Mouse (Mus musculus): ENCODE data around the gene Etv5. TPM values are rescaled to one million over a fixed set of nuclear protein-coding genes. Genes with fewer than 3 reads are reported as not detected.

The Etv5 gene
- 2.3 and 18.0 TPM in 2 replicates for polyA plus RNA-seq (2011; ENCODE audit: insufficient read depth, insufficient read length, low replicate concordance, missing spikeins)

GRCm38 (mm10) chr16:22439499-22440177, at the start of gene Etv5:
Gene Etv5, minus strand, starts transcription at chr16:22439719.
- H3K4me1 ChIP-seq (ENCODE audit: control insufficient read depth, insufficient read depth, low read length): no peaks in the 10 kb centered on the region; the same call in 1 of the 2 replicates
- peak within 1 kb of the TSS; percentile 29; the same call in 1 of the 2 replicates for H3K27ac ChIP-seq (ENCODE audit: control insufficient read depth, insufficient read depth, low read depth, low read length, poor library complexity)
- WGBS: under 1% methylated on average over 63 of the region's 63 CpGs
- TF ChIP-seq POLR2A (IDR thresholded peaks at IDR 0.05; ENCODE audit: borderline replicate concordance, control insufficient read depth, low read depth, low read length) (peak; percentile 72; the same call in 1 of the 2 replicates), CTCF (IDR thresholded peaks at IDR 0.05; ENCODE audit: control insufficient read depth, insufficient read depth, low read length) (no peak)
- peak within 1 kb of the TSS; percentile 71 for H3K4me3 ChIP-seq (replicated peaks; ENCODE audit: control insufficient read depth, low read depth, low read length)

- Histone ChIP-seq H3K27ac (ENCODE audit: control insufficient read depth, insufficient read depth, low read depth, low read length, poor library complexity) (no peak overlapping the region), H3K4me1 (ENCODE audit: control insufficient read depth, insufficient read depth, low read length) (no peaks in the 10 kb centered on the region), H3K4me3 (replicated peaks; ENCODE audit: control insufficient read depth, low read depth, low read length) (no peak overlapping the region)
- TF ChIP-seq POLR2A (IDR thresholded peaks at IDR 0.05; ENCODE audit: borderline replicate concordance, control insufficient read depth, low read depth, low read length): no peak
- TF ChIP-seq CTCF (IDR thresholded peaks at IDR 0.05; ENCODE audit: control insufficient read depth, insufficient read depth, low read length): no peak
- whole genome bisulfite sequencing: 90% methylated on average over 1 of the region's 1 CpGs
Observed at GRCm38 (mm10) chr16:22483900-22484299, 44.4 kb upstream of the Etv5 start.

GRCm38 (mm10) chr16:22479322-22479721, 39.8 kb upstream of the Etv5 start:
- no peak overlapping the region for H3K27ac ChIP-seq (ENCODE audit: control insufficient read depth, insufficient read depth, low read depth, low read length, poor library complexity)
- WGBS: 27% methylated on average over 8 of the region's 8 CpGs
- TF ChIP-seq CTCF (IDR thresholded peaks at IDR 0.05; ENCODE audit: control insufficient read depth, insufficient read depth, low read length) (no peak), POLR2A (IDR thresholded peaks at IDR 0.05; ENCODE audit: borderline replicate concordance, control insufficient read depth, low read depth, low read length) (no peak)
- no peak overlapping the region for H3K4me3 ChIP-seq (replicated peaks; ENCODE audit: control insufficient read depth, low read depth, low read length)
- no peaks in the 10 kb centered on the region for H3K4me1 ChIP-seq (ENCODE audit: control insufficient read depth, insufficient read depth, low read length)

GRCm38 (mm10) chr16:22471728-22472127, 32.2 kb upstream of the Etv5 start:
- TF ChIP-seq POLR2A (IDR thresholded peaks at IDR 0.05; ENCODE audit: borderline replicate concordance, control insufficient read depth, low read depth, low read length) (no peak), CTCF (IDR thresholded peaks at IDR 0.05; ENCODE audit: control insufficient read depth, insufficient read depth, low read length) (no peak)
- no peaks in the 10 kb centered on the region for H3K4me1 ChIP-seq (ENCODE audit: control insufficient read depth, insufficient read depth, low read length)
- no peak overlapping the region for H3K27ac ChIP-seq (ENCODE audit: control insufficient read depth, insufficient read depth, low read depth, low read length, poor library complexity)
- WGBS: 49% methylated on average over 2 of the region's 2 CpGs
- no peak overlapping the region for H3K4me3 ChIP-seq (replicated peaks; ENCODE audit: control insufficient read depth, low read depth, low read length)

GRCm38 (mm10) chr16:22469385-22469784, 29.9 kb upstream of the Etv5 start:
- H3K27ac ChIP-seq (ENCODE audit: control insufficient read depth, insufficient read depth, low read depth, low read length, poor library complexity): no peak overlapping the region
- TF ChIP-seq CTCF (IDR thresholded peaks at IDR 0.05; ENCODE audit: control insufficient read depth, insufficient read depth, low read length) (no peak), POLR2A (IDR thresholded peaks at IDR 0.05; ENCODE audit: borderline replicate concordance, control insufficient read depth, low read depth, low read length) (no peak)
- no peak overlapping the region for H3K4me3 ChIP-seq (replicated peaks; ENCODE audit: control insufficient read depth, low read depth, low read length)
- 71% methylated on average over 11 of the region's 11 CpGs for WGBS
- no peaks in the 10 kb centered on the region for H3K4me1 ChIP-seq (ENCODE audit: control insufficient read depth, insufficient read depth, low read length)

- no peak for TF ChIP-seq POLR2A (IDR thresholded peaks at IDR 0.05; ENCODE audit: borderline replicate concordance, control insufficient read depth, low read depth, low read length)
- no peak for TF ChIP-seq CTCF (IDR thresholded peaks at IDR 0.05; ENCODE audit: control insufficient read depth, insufficient read depth, low read length)
- WGBS: 81% methylated on average over 2 of the region's 2 CpGs
- no peak overlapping the region for H3K4me3 ChIP-seq (replicated peaks; ENCODE audit: control insufficient read depth, low read depth, low read length)
- no peaks in the 10 kb centered on the region for H3K4me1 ChIP-seq (ENCODE audit: control insufficient read depth, insufficient read depth, low read length)
- H3K27ac ChIP-seq (ENCODE audit: control insufficient read depth, insufficient read depth, low read depth, low read length, poor library complexity): no peak overlapping the region
Observed at GRCm38 (mm10) chr16:22467111-22467510, 27.6 kb upstream of the Etv5 start.

- H3K4me1 ChIP-seq (ENCODE audit: control insufficient read depth, insufficient read depth, low read length): no peaks in the 10 kb centered on the region
- H3K4me3 ChIP-seq (replicated peaks; ENCODE audit: control insufficient read depth, low read depth, low read length): no peak overlapping the region
- TF ChIP-seq POLR2A (IDR thresholded peaks at IDR 0.05; ENCODE audit: borderline replicate concordance, control insufficient read depth, low read depth, low read length): no peak
- no peak for TF ChIP-seq CTCF (IDR thresholded peaks at IDR 0.05; ENCODE audit: control insufficient read depth, insufficient read depth, low read length)
- 25% methylated on average over 11 of the region's 11 CpGs for WGBS
- H3K27ac ChIP-seq (ENCODE audit: control insufficient read depth, insufficient read depth, low read depth, low read length, poor library complexity): no peak overlapping the region
Observed at GRCm38 (mm10) chr16:22466381-22466780, 26.9 kb upstream of the Etv5 start.

GRCm38 (mm10) chr16:22462220-22462619, 22.7 kb upstream of the Etv5 start:
- no peak overlapping the region for H3K27ac ChIP-seq (ENCODE audit: control insufficient read depth, insufficient read depth, low read depth, low read length, poor library complexity)
- no peaks in the 10 kb centered on the region for H3K4me1 ChIP-seq (ENCODE audit: control insufficient read depth, insufficient read depth, low read length)
- no peak overlapping the region for H3K4me3 ChIP-seq (replicated peaks; ENCODE audit: control insufficient read depth, low read depth, low read length)
- TF ChIP-seq CTCF (IDR thresholded peaks at IDR 0.05; ENCODE audit: control insufficient read depth, insufficient read depth, low read length) (no peak), POLR2A (IDR thresholded peaks at IDR 0.05; ENCODE audit: borderline replicate concordance, control insufficient read depth, low read depth, low read length) (no peak)
- 34% methylated on average over 3 of the region's 3 CpGs for WGBS
